Mouse (Mus musculus) forebrain, embryonic 12.5 days (tissue): ENCODE measurements at regions not wholly inside any gene's neighbourhood (a gene's known extent, or its start where the extent isn't known, plus 50 kb on each side); places are given as distances from the start of the nearest gene placed in this dataset.

ENCODE experiments used
- ATAC-seq: fragments of 200-750 bp; cut with Nextera tagmentation; 2 replicates; pipeline ENCODE4 v1.8.0; 2017; ENCODE audit warnings: moderate TSS enrichment; ENCODE audit not compliant: low FRiP score
- H3K27ac ChIP-seq: fragments of 300-500 bp; sonication (generic); 2 replicates; pipeline ENCODE4 v1.5.1; 2016; ENCODE audit warnings: mild to moderate bottlenecking
- H3K27me3 ChIP-seq: fragments of 300-500 bp; sonication (generic); 2 replicates; pipeline ENCODE4 v1.6.1; 2016; ENCODE audit warnings: mild to moderate bottlenecking
- H3K36me3 ChIP-seq: fragments of 300-500 bp; sonication (generic); replicated peaks from 2 replicates; pipeline ENCODE4 v1.6.1; 2016; ENCODE audit warnings: mild to moderate bottlenecking
- H3K4me1 ChIP-seq: fragments of 300-500 bp; sonication (generic); 2 replicates; pipeline ENCODE4 v1.6.1; 2016
- H3K4me2 ChIP-seq: fragments of 300-500 bp; sonication (generic); 2 replicates; pipeline ENCODE4 v1.6.1; 2016; ENCODE audit warnings: mild to moderate bottlenecking, moderate library complexity
- H3K4me3 ChIP-seq: fragments of 300-500 bp; sonication (generic); replicated peaks from 2 replicates; pipeline ENCODE4 v1.5.1; 2016; ENCODE audit warnings: mild to moderate bottlenecking
- H3K9ac ChIP-seq: fragments of 300-500 bp; sonication (generic); 2 replicates; pipeline ENCODE4 v1.6.1; 2016; ENCODE audit warnings: mild to moderate bottlenecking
- H3K9me3 ChIP-seq: fragments of 300-500 bp; sonication (generic); 2 replicates; pipeline ENCODE4 v1.6.1; 2016
- WGBS: fragments of 180-500 bp; shearing (Covaris S2); methylation state at CpG from one replicate; pipeline ENCODE4 v1.1.7; 2016; 5-methylcytosine and 5-hydroxymethylcytosine counted together

DNA sequence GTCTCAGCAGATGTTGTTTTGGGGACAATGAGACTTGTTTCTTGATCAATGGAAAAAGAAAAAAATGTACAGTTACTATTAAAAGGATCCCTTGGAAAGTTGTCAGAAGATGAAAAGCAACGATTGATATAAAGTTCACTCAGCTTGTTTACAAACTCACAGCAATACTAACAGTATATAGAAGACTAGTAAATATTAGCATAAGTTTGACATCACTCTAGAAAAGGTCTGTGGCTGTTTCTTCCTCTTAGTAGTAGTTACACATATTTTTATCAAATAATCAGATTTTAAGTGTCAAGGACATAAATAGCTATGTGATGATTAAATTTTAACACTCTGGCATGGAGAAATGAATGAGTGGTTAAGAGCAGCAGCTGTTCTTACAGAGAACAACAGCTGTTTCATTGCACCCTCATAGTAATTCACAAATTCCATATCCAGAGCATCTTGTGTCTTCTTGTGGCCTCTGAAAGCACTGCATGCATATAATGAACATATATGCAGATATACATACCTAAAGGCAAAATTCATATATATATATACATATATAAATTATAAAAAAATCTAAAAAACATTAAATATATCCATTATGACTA, 179.1 kb upstream of the Pcdh10 start:
- Histone ChIP-seq H3K27ac (no peak overlapping the region), H3K9me3 (no peaks in the 10 kb centered on the region), H3K4me1 (no peaks in the 10 kb centered on the region), H3K36me3 (no peaks in the 10 kb centered on the region), H3K9ac (no peak overlapping the region), H3K4me2 (no peak overlapping the region), H3K4me3 (no peak overlapping the region), H3K27me3 (no peaks in the 10 kb centered on the region)
- ATAC-seq: no peak
- WGBS: 93% methylated on average over 1 of the region's 1 CpGs

DNA sequence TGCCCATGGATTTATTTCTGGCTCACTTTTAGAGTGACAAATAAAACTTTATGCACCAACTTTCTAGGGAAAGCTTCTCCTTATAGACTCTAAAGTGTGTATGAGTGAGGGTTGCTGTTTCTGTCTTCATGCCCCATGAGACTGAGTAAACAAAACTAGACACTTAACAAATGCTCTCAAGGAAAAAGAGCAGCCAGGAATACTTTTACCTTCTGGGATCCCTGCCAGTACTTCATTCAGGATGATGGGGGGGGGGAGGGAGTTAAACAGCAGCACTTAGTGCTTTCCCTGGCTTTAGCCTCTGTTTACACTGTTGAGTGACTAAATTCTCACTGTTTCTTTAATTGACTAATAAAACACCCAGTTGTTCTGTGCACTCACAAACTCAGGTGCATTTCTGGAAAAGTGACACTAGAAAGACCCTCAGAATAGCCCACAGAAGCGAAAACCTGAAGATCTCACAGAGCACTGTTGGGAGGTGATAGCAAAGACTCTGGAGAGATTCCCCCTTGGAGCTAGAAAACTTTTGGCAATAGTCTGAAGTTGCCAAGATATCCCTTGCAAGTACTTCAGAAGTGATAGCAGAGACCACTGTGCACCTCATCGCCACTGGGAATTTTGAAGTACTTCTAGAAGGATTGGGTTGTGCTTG, 173.7 kb upstream of the Pcdh10 start:
- H3K4me1 ChIP-seq: no peaks in the 10 kb centered on the region
- ATAC-seq: no peak
- no peak overlapping the region for H3K4me3 ChIP-seq
- no peaks in the 10 kb centered on the region for H3K36me3 ChIP-seq
- H3K4me2 ChIP-seq: no peak overlapping the region
- H3K9ac ChIP-seq: no peak overlapping the region
- H3K27me3 ChIP-seq: no peaks in the 10 kb centered on the region
- no peaks in the 10 kb centered on the region for H3K9me3 ChIP-seq
- WGBS: 89% methylated on average over 2 of the region's 2 CpGs
- no peak overlapping the region for H3K27ac ChIP-seq

DNA sequence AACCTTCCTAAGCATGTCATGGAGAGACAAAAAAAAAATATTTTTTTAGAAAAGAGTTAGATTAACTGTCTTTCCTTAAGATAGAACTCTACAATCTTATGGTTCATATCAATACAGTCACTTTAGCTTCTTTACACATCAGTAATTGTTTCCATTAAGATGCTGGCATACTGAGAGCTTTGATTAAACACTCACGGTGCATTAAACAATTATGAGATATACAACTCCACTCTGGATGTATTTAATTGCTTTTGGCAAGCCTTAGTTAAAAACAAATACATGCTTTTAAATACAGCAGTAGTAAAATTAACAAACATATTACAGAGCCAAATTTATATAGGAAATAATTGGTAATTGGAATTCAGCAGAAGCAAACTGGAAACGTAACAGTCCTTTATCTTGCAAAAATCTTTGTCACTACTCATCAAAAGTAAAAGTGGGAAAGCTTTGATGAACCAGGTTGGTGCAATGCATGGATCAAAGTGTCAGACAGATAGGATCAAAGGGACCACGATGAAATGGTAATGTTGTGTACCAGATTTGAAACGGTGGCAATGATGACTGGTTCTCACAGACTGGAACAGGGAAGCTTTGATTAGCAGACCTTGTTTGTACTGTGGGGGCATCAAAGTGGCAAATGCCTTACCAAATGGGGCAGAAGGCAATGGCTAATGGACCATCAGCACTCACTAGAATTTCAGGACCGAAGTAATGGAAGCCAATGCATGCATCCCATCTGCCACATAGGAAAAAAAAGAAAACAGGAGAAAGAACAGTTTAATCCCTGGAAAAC, 146.4 kb upstream of the Pcdh10 start:
- H3K9ac ChIP-seq: no peak overlapping the region
- peak; percentile 58 for ATAC-seq
- no peaks in the 10 kb centered on the region for H3K27me3 ChIP-seq
- no peaks in the 10 kb centered on the region for H3K36me3 ChIP-seq
- no peak overlapping the region for H3K27ac ChIP-seq
- no peak overlapping the region for H3K4me2 ChIP-seq
- no peak overlapping the region for H3K4me3 ChIP-seq
- 50% methylated on average over 5 of the region's 5 CpGs for WGBS
- no peaks in the 10 kb centered on the region for H3K9me3 ChIP-seq
- H3K4me1 ChIP-seq: no peaks in the 10 kb centered on the region

DNA sequence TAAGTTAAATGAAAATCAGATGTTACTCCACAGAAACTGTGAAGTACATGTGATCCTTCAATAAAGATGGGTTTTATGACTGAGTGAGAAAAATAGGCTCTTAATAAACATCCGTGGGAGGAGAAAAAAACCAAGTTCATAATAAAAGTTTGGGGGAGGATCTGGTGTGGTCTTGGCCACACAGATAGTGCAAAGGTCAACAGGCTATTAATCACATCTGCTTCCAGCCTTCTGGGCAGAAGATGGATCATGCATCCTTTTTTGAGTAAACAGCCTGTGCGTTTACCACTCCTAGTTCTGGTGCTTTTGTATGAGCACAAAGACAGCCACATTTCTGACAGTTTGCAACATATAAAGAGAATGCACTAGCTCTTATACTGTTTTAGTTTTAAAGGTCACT, 139.7 kb upstream of the Pcdh10 start:
- Histone ChIP-seq H3K27me3 (no peaks in the 10 kb centered on the region), H3K4me2 (no peak overlapping the region), H3K9ac (no peak overlapping the region), H3K9me3 (no peaks in the 10 kb centered on the region), H3K36me3 (no peaks in the 10 kb centered on the region), H3K4me3 (no peak overlapping the region), H3K4me1 (no peaks in the 10 kb centered on the region), H3K27ac (no peak overlapping the region)
- no peak for ATAC-seq
- WGBS: 86% methylated on average over 2 of the region's 2 CpGs

DNA sequence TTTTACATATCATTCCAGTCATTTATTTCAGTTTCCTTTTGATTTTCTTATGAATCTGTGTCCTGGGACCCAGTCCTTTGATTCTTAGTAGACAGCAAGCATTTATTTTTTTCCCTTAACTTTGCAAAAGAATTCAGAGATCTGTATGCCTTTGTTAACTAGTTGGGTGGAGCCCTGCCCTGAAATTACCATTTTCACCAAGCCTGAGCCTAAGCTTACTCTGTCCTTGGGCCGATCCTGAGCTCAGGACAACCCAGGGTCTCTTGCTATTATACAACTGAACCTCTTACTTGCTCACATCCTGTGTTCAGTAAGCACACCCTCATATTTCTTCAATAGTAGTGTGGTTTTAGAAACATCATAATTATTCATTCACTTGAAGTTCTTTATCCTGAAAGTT, 132.7 kb upstream of the Pcdh10 start:
- no peak for ATAC-seq
- H3K4me3 ChIP-seq: no peak overlapping the region
- 88% methylated on average over 1 of the region's 1 CpGs for WGBS
- no peaks in the 10 kb centered on the region for H3K36me3 ChIP-seq
- no peak overlapping the region for H3K27ac ChIP-seq
- H3K9ac ChIP-seq: no peak overlapping the region
- H3K4me2 ChIP-seq: no peak overlapping the region
- no peaks in the 10 kb centered on the region for H3K9me3 ChIP-seq
- no peaks in the 10 kb centered on the region for H3K4me1 ChIP-seq
- no peaks in the 10 kb centered on the region for H3K27me3 ChIP-seq

DNA sequence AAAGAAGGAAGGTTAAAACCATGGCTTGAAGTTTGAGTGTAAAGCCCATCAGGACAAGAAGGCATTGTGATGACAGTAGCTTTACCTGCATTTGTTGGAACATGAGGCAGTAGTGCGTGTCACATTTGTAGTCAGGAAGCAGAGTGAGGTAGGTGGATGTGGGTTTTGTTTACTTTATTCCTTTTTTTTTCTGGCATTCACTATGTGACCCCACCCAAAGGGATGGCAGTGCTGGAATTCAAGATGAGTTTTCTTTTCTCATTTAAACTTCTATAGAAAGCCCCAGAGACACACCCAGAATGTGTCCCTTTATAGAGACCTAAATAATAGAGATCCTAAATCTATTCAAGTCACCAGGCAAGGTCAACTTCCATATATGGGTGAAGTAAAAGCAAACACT, 131.6 kb upstream of the Pcdh10 start:
- Histone ChIP-seq H3K4me1 (no peaks in the 10 kb centered on the region), H3K27ac (no peak overlapping the region), H3K27me3 (no peaks in the 10 kb centered on the region), H3K4me2 (no peak overlapping the region), H3K9ac (no peak overlapping the region), H3K36me3 (no peaks in the 10 kb centered on the region), H3K4me3 (no peak overlapping the region), H3K9me3 (no peaks in the 10 kb centered on the region)
- ATAC-seq: no peak
- 97% methylated on average over 1 of the region's 1 CpGs for WGBS

DNA sequence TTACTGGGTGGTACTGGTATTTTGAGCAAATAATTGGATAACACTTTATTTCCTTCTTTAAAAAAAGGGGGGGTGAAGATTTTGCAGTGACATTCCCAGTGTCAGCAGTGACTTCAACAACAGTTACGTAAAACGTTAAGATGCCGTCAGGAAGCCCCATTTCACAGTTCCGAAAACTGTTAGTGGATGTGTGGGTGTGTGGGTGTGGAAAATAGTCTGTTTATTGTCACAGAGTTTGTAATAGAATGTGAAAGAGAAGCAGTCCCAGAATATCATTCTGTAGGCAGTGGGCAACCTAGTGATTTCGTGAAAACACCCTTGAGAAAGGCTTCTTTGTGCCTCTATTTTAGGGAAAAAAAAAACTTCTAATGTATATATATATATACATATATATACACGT, 101.4 kb upstream of the Pcdh10 start:
- WGBS: 92% methylated on average over 6 of the region's 6 CpGs
- Histone ChIP-seq H3K4me2 (no peak overlapping the region), H3K27me3 (no peaks in the 10 kb centered on the region), H3K4me1 (no peaks in the 10 kb centered on the region), H3K9ac (no peak overlapping the region), H3K27ac (no peak overlapping the region), H3K36me3 (no peaks in the 10 kb centered on the region), H3K4me3 (no peak overlapping the region), H3K9me3 (no peaks in the 10 kb centered on the region)
- no peak for ATAC-seq

DNA sequence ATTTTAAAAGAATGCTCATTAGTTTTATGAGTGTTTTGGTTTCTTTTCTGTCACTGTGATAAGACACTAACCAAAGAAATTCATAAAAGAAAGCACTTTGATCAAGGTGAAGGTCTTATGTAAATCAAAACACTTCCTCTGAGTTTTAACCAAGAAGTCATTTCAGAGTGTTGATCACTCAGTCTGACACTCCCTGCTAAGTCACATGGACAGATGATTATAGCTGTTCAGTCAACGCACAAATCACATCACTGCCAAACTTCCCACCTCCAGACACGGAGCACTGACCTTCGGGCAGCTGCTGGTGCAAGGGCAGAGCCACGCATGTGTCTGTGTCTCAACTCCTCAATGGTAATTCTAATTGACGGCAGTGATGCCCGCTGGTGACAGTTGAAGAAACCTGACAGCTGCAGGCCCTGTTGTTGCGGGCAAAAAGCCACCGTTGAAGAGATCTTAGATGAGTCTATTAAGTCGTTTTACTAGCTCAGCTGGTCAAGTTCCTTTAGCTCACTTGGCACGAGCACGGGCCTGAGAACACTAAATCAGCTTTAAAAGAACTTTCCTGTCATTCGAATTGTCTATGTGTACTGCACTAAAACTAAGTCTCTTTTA, 80.8 kb upstream of the Pcdh10 start:
- H3K36me3 ChIP-seq: no peaks in the 10 kb centered on the region
- ATAC-seq: no peak
- H3K9me3 ChIP-seq: no peaks in the 10 kb centered on the region
- no peaks in the 10 kb centered on the region for H3K4me1 ChIP-seq
- H3K27ac ChIP-seq: no peak overlapping the region
- H3K4me3 ChIP-seq: no peak overlapping the region
- H3K27me3 ChIP-seq: no peaks in the 10 kb centered on the region
- 82% methylated on average over 12 of the region's 12 CpGs for WGBS
- no peak overlapping the region for H3K9ac ChIP-seq
- no peak overlapping the region for H3K4me2 ChIP-seq

DNA sequence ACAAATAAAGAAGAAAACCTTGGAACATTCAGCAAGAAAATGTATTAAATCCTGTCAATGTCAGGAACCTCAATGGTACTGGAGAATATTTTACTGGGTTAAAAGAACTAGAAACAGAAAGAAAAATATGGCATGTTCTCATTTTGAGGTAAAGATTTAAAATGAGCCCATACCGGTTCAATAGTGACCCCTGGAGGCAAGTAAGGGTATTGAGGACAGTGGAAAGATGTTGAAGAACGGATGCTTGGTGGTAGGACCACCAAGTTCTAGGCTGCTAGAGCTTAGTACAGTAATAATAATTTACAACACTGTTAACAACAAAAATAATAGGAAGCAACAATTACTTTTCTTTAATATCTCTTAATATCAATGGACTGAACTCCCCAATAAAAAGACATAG, 58.9 kb upstream of the Pcdh10 start:
- WGBS: 49% methylated on average over 2 of the region's 2 CpGs
- Histone ChIP-seq H3K36me3 (no peaks in the 10 kb centered on the region), H3K4me3 (no peak overlapping the region), H3K4me1 (no peaks in the 10 kb centered on the region), H3K4me2 (no peak overlapping the region), H3K27ac (no peak overlapping the region), H3K9me3 (no peaks in the 10 kb centered on the region), H3K9ac (no peak overlapping the region), H3K27me3 (no peaks in the 10 kb centered on the region)
- ATAC-seq: no peak
